Mouse (Mus musculus): ENCODE results near the gene Bnc1. TPM values are rescaled to one million over a fixed set of nuclear protein-coding genes. Genes with fewer than 3 reads are reported as not detected.

Gene Bnc1
- polyA plus RNA-seq, 1 experiment from 2014 or later, result 6.3 TPM

DNA sequence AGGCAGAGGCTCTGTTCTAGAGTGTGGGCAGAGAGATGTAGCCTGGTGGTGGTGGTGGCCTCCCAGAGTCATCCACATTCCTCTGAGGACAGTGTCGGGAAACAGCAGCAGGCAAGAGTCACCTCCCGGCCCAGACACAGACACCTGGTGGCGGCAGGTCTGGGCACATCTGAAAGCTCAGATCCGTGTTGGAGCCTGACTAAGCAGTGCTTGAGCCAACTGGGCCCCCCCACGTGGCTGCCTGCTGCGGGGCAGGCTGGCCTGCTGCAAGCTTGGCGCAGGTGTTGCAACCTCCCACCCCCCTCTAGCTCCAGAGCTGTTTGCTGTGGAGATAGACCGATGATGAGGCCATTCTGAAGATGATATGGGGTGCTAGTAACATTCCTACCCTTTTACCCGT is 3.9 kb upstream of the Bnc1 start:
- Histone ChIP-seq H3K36me3 (ENCODE audit: control insufficient read depth, insufficient read depth, low read length) (no peaks in the 10 kb centered on the region), H3K4me2 (ENCODE audit: low read length) (no peak overlapping the region), H3K4me1 (ENCODE audit: control insufficient read depth in 2 of 2, insufficient read depth in 2 of 2, low read length in 2 of 2) (peaks cover 0 to 9% of the 10 kb centered on the region in 2 experiments; a peak in 3 of 4 replicates), H3K27me3 (ENCODE audit: control insufficient read depth, insufficient read depth, low read length) (peaks cover 75% of the 10 kb centered on the region), H3K27ac (replicated peaks in 1 of 2; ENCODE audit: control insufficient read depth in 1 of 2, insufficient read depth in 1 of 2, low read depth in 2 of 2, low read length in 2 of 2) (no peak overlapping the region), H3K9me3 (ENCODE audit: control insufficient read depth, low read length) (no peaks in the 10 kb centered on the region), H3K9ac (ENCODE audit: low read length) (no peak overlapping the region), H3K4me3 (ENCODE audit: control insufficient read depth in 1 of 2, insufficient read depth in 1 of 2, low read depth in 1 of 2, low read length in 2 of 2) (no peak overlapping the region)
- WGBS, result 11% methylated on average over 9 of the region's 9 CpGs
- ATAC-seq (ENCODE audit: insufficient number of reproducible peaks, insufficient read depth, low FRiP score, low read depth), result no peak

DNA sequence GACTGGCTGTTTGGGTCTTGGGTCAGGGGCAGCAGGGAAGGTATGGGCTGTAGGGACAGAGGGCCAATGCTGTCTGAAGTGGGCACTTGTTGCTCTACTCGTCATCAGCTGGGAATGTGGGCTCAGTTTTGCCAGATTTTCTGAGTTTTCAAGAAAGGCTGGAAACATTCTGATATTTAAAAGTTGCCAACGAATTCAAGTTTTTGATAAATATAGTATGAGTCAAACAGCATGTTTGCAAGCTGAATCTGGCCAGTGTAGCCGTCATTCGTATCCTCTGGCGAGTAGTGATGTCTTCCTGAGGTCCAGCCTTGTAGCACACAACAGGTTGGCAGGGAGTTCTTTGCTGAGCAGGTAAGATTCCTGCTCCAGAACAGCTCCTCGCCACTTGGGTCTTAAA is 3.0 kb upstream of the Bnc1 start:
- H3K9me3 ChIP-seq (ENCODE audit: control insufficient read depth, low read length), result no peaks in the 10 kb centered on the region
- H3K4me3 ChIP-seq (ENCODE audit: control insufficient read depth in 1 of 2, insufficient read depth in 1 of 2, low read depth in 1 of 2, low read length in 2 of 2), result no peak overlapping the region
- H3K27me3 ChIP-seq (ENCODE audit: control insufficient read depth, insufficient read depth, low read length), result peaks cover 75% of the 10 kb centered on the region
- H3K4me1 ChIP-seq (ENCODE audit: control insufficient read depth in 2 of 2, insufficient read depth in 2 of 2, low read length in 2 of 2), result peaks cover 0 to 9% of the 10 kb centered on the region in 2 experiments; a peak in 3 of 4 replicates
- H3K36me3 ChIP-seq (ENCODE audit: control insufficient read depth, insufficient read depth, low read length), result no peaks in the 10 kb centered on the region
- no peak for ATAC-seq (ENCODE audit: insufficient number of reproducible peaks, insufficient read depth, low FRiP score, low read depth)
- WGBS, result 69% methylated on average over 6 of the region's 6 CpGs
- no peak overlapping the region for H3K27ac ChIP-seq (replicated peaks in 1 of 2; ENCODE audit: control insufficient read depth in 1 of 2, insufficient read depth in 1 of 2, low read depth in 2 of 2, low read length in 2 of 2)
- H3K9ac ChIP-seq (ENCODE audit: low read length), result no peak overlapping the region
- no peak overlapping the region for H3K4me2 ChIP-seq (ENCODE audit: low read length)

DNA sequence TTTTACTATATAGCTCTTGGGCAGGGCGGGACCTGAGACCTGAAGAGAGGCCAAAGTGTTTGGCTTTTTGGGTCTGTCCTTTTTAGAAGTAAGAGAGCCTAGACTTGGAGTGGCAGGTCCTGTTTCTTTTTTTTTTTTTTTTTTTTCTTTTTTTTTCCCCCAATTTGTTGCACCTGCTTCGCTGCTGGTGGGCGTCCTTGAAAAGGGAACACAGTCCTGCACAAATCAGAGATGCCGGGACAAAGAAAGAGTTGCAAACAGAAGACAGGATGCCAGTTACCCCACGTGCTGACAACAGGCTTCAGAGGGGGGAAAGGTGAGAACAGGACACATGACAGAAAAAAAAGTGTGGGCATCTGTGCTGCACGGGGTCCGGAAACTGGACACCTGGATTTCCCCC is 1.0 kb upstream of the Bnc1 start:
- peak overlapping the region in 1 of 2 experiments; percentile 61; a peak in 2 of 4 replicates for H3K4me3 ChIP-seq (ENCODE audit: control insufficient read depth in 1 of 2, insufficient read depth in 1 of 2, low read depth in 1 of 2, low read length in 2 of 2)
- no peak for ATAC-seq (ENCODE audit: insufficient number of reproducible peaks, insufficient read depth, low FRiP score, low read depth)
- WGBS, result 42% methylated on average over 7 of the region's 7 CpGs
- no peaks in the 10 kb centered on the region for H3K9me3 ChIP-seq (ENCODE audit: control insufficient read depth, low read length)
- H3K27me3 ChIP-seq (ENCODE audit: control insufficient read depth, insufficient read depth, low read length), result peaks cover 86% of the 10 kb centered on the region
- H3K9ac ChIP-seq (ENCODE audit: low read length), result no peak overlapping the region
- H3K36me3 ChIP-seq (ENCODE audit: control insufficient read depth, insufficient read depth, low read length), result no peaks in the 10 kb centered on the region
- H3K4me2 ChIP-seq (ENCODE audit: low read length), result no peak overlapping the region
- no peak overlapping the region for H3K27ac ChIP-seq (replicated peaks in 1 of 2; ENCODE audit: control insufficient read depth in 1 of 2, insufficient read depth in 1 of 2, low read depth in 2 of 2, low read length in 2 of 2)
- H3K4me1 ChIP-seq (ENCODE audit: control insufficient read depth in 2 of 2, insufficient read depth in 2 of 2, low read length in 2 of 2), result peaks cover 0 to 9% of the 10 kb centered on the region in 2 experiments; a peak in 3 of 4 replicates

DNA sequence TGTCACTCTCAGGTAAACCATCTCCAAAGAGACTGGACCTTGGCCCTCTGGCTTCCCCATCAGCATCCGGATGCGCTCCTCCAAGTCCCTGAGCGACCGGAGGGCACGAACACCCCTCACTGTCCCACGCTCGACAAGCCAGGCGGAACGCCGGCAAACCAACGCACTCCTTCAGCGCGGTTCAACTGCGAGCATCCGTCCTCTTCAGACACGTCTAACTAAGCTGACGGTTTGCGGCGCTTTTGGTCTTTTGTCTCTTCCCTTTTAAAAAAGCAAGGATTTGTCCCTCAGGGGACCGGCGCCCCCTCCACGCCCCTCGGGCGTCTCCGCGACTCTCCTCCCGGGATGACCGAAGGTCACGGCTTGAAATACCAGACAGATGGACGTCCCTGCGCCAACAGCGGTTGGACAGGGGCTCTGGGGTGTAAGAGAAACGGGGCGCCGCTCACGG is 456 bp downstream of the Bnc1 start:
- peak overlapping the region; percentile 57 for H3K9ac ChIP-seq (ENCODE audit: low read length)
- peak overlapping the region; percentile 39 to 61 for H3K4me3 ChIP-seq (ENCODE audit: control insufficient read depth in 1 of 2, insufficient read depth in 1 of 2, low read depth in 1 of 2, low read length in 2 of 2)
- no peak for ATAC-seq (ENCODE audit: insufficient number of reproducible peaks, insufficient read depth, low FRiP score, low read depth)
- H3K27ac ChIP-seq (replicated peaks in 1 of 2; ENCODE audit: control insufficient read depth in 1 of 2, insufficient read depth in 1 of 2, low read depth in 2 of 2, low read length in 2 of 2), result no peak overlapping the region
- no peaks in the 10 kb centered on the region for H3K9me3 ChIP-seq (ENCODE audit: control insufficient read depth, low read length)
- peaks cover 82% of the 10 kb centered on the region for H3K27me3 ChIP-seq (ENCODE audit: control insufficient read depth, insufficient read depth, low read length)
- H3K36me3 ChIP-seq (ENCODE audit: control insufficient read depth, insufficient read depth, low read length), result no peaks in the 10 kb centered on the region
- under 1% methylated on average over 35 of the region's 36 CpGs for WGBS
- peaks cover 0 to 9% of the 10 kb centered on the region in 2 experiments; a peak in 3 of 4 replicates for H3K4me1 ChIP-seq (ENCODE audit: control insufficient read depth in 2 of 2, insufficient read depth in 2 of 2, low read length in 2 of 2)
- H3K4me2 ChIP-seq (ENCODE audit: low read length), result peak overlapping the region; percentile 93

DNA sequence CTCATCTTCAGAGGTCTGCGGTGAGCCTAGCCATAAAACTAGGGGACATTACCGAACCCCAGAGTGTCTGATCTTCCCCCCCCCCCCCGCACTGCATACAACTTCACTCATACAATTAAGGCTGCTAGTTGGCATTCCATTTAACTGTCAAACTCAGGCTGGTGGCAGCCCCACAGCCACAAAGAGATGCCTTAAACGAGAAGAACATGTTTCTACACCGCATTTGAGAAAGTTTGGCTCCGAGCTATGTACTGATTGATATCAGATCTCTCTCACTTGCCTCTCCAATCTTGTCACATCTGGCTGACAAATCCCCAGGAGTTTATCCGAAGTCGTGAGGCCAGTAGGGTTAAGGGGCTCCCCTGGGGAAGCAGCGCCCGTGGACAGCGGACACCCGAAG is 976 bp downstream of the Bnc1 start:
- Histone ChIP-seq H3K4me2 (ENCODE audit: low read length) (peak overlapping the region; percentile 93), H3K27ac (replicated peaks in 1 of 2; ENCODE audit: control insufficient read depth in 1 of 2, insufficient read depth in 1 of 2, low read depth in 2 of 2, low read length in 2 of 2) (no peak overlapping the region), H3K36me3 (ENCODE audit: control insufficient read depth, insufficient read depth, low read length) (no peaks in the 10 kb centered on the region), H3K27me3 (ENCODE audit: control insufficient read depth, insufficient read depth, low read length) (peaks cover 78% of the 10 kb centered on the region), H3K4me1 (ENCODE audit: control insufficient read depth in 2 of 2, insufficient read depth in 2 of 2, low read length in 2 of 2) (peaks cover 0 to 9% of the 10 kb centered on the region in 2 experiments; a peak in 3 of 4 replicates), H3K4me3 (ENCODE audit: control insufficient read depth in 1 of 2, insufficient read depth in 1 of 2, low read depth in 1 of 2, low read length in 2 of 2) (peak overlapping the region; percentile 39 to 61), H3K9ac (ENCODE audit: low read length) (peak overlapping the region; percentile 57; the same call in 1 of the 2 replicates), H3K9me3 (ENCODE audit: control insufficient read depth, low read length) (no peaks in the 10 kb centered on the region)
- ATAC-seq (ENCODE audit: insufficient number of reproducible peaks, insufficient read depth, low FRiP score, low read depth), result no peak
- 10% methylated on average over 12 of the region's 12 CpGs for WGBS

DNA sequence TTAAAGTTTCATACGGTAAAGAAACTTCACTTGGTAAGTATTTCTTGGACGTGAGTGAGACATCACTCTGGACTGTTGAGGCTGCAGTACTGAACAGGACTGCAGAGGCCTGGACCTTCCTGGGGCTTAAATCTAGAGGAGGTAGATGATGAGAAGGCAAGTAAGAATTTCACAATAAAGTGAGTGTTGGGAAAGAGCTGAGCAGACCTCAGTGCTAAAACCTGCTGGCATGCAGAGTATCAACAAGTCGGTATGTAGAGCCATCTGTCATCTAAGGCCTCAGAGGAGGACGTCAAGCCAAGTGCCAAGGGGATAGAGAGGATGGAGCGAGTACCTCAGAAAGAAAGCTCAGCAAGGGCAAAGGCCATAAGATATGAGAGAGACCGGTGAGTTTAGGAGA is 8.4 kb downstream of the Bnc1 start:
- Histone ChIP-seq H3K4me1 (ENCODE audit: control insufficient read depth in 2 of 2, insufficient read depth in 2 of 2, low read length in 2 of 2) (no peaks in the 10 kb centered on the region), H3K9ac (ENCODE audit: low read length) (no peak overlapping the region), H3K4me2 (ENCODE audit: low read length) (no peak overlapping the region), H3K4me3 (ENCODE audit: control insufficient read depth in 1 of 2, insufficient read depth in 1 of 2, low read depth in 1 of 2, low read length in 2 of 2) (no peak overlapping the region), H3K27ac (replicated peaks in 1 of 2; ENCODE audit: control insufficient read depth in 1 of 2, insufficient read depth in 1 of 2, low read depth in 2 of 2, low read length in 2 of 2) (no peak overlapping the region), H3K36me3 (ENCODE audit: control insufficient read depth, insufficient read depth, low read length) (no peaks in the 10 kb centered on the region), H3K9me3 (ENCODE audit: control insufficient read depth, low read length) (no peaks in the 10 kb centered on the region), H3K27me3 (ENCODE audit: control insufficient read depth, insufficient read depth, low read length) (peaks cover 11% of the 10 kb centered on the region)
- 69% methylated on average over 6 of the region's 6 CpGs for WGBS
- ATAC-seq (ENCODE audit: insufficient number of reproducible peaks, insufficient read depth, low FRiP score, low read depth), result no peak

DNA sequence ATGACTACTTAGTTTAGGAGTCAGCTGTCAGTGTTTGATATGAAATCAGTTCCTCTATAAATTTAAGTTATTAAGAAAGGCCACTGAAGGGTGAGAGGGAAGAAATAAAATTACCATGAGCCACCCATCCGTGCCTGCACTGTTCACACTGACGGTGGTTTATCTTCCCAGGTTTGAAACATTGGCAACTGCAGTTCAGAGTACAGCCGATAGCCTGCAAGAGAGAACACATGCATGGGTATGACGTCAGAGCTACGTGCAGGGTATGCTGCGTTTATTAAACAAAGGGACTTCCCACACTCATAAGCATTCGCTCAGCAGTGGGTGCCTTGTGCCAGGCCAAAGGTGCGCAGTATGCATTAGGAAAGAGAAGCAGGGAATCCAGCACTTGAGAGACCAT is 13.8 kb downstream of the Bnc1 start:
- H3K9me3 ChIP-seq (ENCODE audit: control insufficient read depth, low read length), result no peaks in the 10 kb centered on the region
- no peaks in the 10 kb centered on the region for H3K36me3 ChIP-seq (ENCODE audit: control insufficient read depth, insufficient read depth, low read length)
- 69% methylated on average over 8 of the region's 8 CpGs for WGBS
- no peak overlapping the region for H3K9ac ChIP-seq (ENCODE audit: low read length)
- H3K27me3 ChIP-seq (ENCODE audit: control insufficient read depth, insufficient read depth, low read length), result no peaks in the 10 kb centered on the region
- no peak overlapping the region for H3K4me2 ChIP-seq (ENCODE audit: low read length)
- H3K4me1 ChIP-seq (ENCODE audit: control insufficient read depth in 2 of 2, insufficient read depth in 2 of 2, low read length in 2 of 2), result no peaks in the 10 kb centered on the region
- no peak for ATAC-seq (ENCODE audit: insufficient number of reproducible peaks, insufficient read depth, low FRiP score, low read depth)
- no peak overlapping the region for H3K4me3 ChIP-seq (ENCODE audit: control insufficient read depth in 1 of 2, insufficient read depth in 1 of 2, low read depth in 1 of 2, low read length in 2 of 2)
- H3K27ac ChIP-seq (replicated peaks in 1 of 2; ENCODE audit: control insufficient read depth in 1 of 2, insufficient read depth in 1 of 2, low read depth in 2 of 2, low read length in 2 of 2), result no peak overlapping the region

DNA sequence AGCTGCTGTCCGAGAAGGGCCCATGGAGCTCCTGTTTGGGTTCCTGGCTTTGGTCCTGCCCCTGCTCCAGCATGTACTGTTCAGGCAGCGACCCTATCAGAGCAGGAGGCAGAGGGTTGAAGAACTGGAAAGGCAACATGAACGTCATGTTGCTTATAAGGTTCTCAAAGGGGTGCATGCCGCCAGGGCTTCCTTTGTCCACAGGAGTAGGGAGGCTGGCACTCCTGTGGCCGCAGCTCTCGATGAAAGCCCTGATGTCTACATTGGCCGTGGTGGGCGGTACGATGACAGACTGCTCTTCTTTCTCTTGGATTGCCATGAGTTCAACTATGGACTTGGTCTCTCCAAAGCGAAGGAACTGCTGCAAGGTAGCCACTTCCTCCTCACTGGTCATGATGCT is 17.5 kb downstream of the Bnc1 start:
- Histone ChIP-seq H3K4me3 (ENCODE audit: control insufficient read depth in 1 of 2, insufficient read depth in 1 of 2, low read depth in 1 of 2, low read length in 2 of 2) (no peak overlapping the region), H3K4me1 (ENCODE audit: control insufficient read depth in 2 of 2, insufficient read depth in 2 of 2, low read length in 2 of 2) (no peaks in the 10 kb centered on the region), H3K36me3 (ENCODE audit: control insufficient read depth, insufficient read depth, low read length) (no peaks in the 10 kb centered on the region), H3K4me2 (ENCODE audit: low read length) (no peak overlapping the region), H3K27ac (replicated peaks in 1 of 2; ENCODE audit: control insufficient read depth in 1 of 2, insufficient read depth in 1 of 2, low read depth in 2 of 2, low read length in 2 of 2) (no peak overlapping the region), H3K9ac (ENCODE audit: low read length) (no peak overlapping the region), H3K27me3 (ENCODE audit: control insufficient read depth, insufficient read depth, low read length) (no peaks in the 10 kb centered on the region), H3K9me3 (ENCODE audit: control insufficient read depth, low read length) (no peaks in the 10 kb centered on the region)
- WGBS, result 87% methylated on average over 10 of the region's 10 CpGs
- ATAC-seq (ENCODE audit: insufficient number of reproducible peaks, insufficient read depth, low FRiP score, low read depth), result no peak
